Mouse (Mus musculus) heart, postnatal 4 days (tissue): ENCODE data around the gene Cox14. TPM values are rescaled to one million over a fixed set of nuclear protein-coding genes. Genes with fewer than 3 reads are reported as not detected.
"Not testable (repeated sequence)": the region's sequence is repeated elsewhere in the genome, so short reads cannot be mapped to it uniquely, and the experiment has no call there.

Source experiments
- DNase-seq: peaks from one replicate; pipeline ENCODE4 v3.0.0; 2021
- total RNA-seq, 2 experiments: library from RNA; stranded (reverse); gene quantifications; 2 replicates each; pipeline ENCODE4 v1.2.3; 2021

The Cox14 gene
- 100 to 1,000 TPM; 150 to 159 TPM for total RNA-seq

DNA sequence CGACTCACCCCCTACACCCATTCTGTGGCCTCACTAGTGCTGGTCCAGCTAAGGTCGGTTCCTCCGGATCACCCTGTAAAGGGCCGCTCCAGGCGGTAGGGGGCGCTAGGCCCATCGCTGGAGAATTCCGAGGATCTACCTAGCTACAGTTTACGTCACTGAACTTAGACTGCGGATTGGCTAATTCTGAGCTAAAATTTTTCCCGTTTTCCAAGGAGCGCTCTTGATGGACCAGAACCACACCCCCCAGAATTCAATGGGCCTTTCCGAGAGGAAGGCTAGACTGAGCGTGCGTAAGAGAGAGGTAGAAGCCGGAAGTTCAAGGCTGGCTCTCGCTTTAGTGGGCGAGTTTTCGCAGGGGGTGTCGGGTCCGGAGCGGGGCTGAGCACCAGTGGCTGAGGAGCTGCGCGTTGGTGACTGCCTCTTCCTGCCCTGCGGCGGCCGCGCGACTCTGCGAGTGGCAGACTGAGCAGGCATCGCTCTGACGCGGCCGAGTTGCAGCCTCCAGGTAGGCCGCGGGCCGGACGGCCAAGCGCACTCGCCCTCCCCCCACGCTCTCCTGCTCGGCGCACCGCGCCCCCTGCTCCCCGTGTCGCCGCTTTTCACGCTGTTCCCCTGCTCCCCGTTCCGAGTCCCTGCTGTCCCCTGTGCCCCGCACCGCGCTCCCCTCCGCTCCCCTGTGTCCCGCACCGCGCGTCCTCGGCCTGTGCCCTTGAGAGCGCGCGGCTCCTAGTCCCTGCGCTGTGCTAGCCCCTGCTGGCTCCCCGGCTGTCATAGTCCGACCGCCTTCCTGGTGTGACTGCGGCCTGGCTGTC, at the start of gene Cox14:
TSS of gene Cox14 (plus strand) at position 278 of the 815 bp plus-strand sequence.
- peak; percentile 97 for DNase-seq

DNA sequence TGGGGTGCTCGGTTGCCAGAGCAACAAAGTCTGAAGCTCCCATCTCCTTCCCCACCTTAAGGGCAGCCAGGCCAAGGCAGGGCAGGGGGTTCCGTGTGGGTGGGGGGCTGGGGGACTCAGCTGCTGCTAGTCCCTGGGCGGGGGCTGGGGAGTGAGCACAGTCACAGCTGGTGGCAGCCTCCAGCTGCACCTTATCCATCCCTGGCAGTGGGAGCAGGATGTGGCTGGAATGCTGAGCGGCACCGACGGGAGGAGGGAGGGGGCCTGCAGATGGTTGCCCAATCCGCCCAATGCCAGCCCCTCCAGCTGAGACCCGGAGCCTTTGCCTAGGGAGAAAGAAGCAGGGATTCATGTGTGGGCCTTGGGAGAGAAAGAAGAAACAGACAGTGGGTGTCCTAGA, 48.3 kb upstream of the Cox14 start:
- DNase-seq, result no peak

DNA sequence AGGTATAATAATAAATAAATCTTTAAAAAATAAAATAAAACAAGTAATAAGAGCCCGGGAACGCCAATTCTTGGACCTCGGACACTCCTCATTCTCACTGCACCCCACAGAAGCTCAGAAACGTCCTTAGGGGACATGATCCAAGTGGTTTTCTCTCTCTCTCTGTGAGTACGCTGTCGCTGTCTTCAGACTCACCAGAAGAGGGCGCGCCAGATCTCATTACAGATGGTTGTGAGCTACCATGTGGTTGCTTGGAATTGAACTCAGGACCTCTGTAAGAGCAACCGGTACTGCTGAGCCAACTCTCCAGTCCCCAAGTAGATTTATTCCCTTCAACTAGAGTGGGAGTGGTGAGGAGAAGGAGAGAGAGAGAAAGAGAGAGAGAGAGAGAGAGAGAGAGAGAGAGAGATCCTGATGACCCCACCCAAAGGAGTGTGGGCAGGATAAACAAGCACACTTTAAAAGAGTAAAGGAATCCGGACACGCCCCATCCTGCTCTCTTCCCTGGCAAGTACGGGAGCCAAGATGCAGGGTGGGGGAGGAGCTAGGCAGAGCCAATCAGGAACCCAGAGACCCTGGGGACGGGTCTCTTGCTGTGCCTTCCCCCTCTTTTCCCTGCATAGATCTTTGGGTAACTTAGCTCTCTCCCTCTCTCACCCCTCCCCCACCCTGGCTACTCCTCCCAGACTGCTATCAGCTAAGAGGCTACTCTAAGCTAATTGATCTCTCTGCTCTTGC, 47.2 kb upstream of the Cox14 start:
- DNase-seq, result peak; percentile 60

DNA sequence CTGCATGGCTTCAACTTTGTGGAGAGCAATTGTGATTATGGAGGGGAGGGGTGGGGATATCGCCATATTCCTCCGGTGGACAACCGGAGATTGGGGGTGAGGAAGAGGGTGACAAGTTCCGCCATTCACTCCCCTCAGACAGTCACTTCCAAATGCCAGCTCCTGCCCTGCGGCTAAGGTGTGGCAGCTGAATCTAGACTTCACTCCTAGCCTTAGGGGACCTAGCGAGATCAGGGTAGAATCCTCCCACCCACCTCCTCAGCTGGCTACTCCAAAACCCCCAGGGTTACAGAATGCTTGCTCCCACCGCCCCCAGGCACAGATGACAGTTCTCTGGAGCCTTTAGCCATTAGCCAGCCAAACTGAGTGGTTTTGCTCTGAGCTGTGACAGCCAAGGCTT, 46.4 kb upstream of the Cox14 start:
- DNase-seq, result no peak

DNA sequence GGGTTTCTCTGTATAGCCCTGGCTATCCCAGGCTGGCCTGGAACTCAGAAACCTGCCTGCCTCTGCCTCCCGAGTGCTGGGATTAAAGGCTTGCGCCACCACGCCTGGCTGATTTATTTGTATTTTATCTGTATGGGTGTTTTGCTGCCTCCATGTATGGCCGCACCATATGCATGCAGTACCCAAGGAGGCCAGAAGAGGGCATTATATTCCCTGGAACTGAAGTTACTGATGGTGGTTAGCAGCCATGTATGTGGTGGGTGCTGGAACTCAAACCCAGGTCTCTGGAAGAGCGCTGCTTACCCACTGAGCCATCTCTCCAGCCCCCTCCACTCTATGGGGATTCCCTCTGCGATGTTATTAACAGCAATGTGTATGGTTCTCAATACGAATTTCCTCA, 42.5 kb upstream of the Cox14 start:
- no peak for DNase-seq

DNA sequence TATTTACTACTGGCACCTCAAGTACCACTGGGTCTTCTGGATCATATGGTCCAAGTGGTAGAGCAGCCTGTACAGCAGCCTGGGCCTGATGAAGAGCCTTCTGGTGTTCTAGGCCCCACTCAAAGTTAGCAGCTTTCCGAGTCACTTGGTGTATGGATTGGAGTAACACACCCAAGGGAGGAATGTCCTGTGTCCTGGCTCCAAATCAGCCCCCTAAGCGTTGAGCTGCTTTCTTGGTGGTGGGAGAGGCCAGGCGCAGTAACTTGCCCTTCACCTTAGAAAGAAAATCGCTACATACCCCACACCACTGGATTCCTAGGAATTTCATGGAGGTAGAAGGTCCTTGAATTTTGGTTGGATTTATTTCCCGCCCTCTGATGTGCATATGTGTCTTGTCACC, 41.3 kb upstream of the Cox14 start:
- no peak for DNase-seq

DNA sequence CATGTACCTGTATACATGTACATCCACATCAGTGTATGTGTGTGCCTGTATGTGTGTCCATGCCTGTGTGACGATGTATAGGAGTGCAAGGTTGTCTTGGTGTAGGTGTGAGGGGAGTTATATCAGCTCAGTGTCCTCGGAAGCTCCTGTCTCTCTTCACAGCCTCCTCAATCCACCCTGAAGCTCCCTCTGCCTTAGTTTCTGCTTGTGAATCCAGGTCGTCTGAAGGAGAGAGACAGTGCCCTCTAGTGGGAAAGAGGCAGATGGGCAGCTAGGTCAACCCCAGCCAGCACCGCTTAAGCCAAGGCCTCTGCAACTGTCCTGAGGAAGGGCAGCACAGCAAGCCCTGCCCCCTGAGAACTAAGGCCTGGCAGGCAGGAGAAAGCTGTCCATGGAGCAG, 36.7 kb upstream of the Cox14 start:
- peak; percentile 67 for DNase-seq

DNA sequence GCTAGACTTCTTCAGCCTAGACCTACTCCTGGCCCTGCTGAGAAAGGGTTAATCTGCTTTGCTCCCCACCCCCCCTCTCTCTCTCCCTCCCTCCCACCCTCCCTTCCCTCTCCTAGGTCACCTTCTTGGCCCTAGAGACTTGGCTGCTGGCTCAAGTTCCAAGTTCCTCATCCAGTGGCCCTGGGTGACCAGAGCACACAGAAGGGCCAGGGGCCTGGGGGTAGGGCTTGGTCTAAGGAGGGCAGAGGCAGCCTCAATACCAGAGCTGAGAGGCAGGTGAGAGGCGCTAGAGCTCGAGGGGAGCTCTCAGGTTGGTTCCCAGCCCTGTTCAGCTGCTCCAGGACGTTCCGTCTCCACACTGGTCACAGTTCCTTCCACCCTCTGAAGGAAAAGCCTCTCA, 34.5 kb upstream of the Cox14 start:
- DNase-seq, result no peak

DNA sequence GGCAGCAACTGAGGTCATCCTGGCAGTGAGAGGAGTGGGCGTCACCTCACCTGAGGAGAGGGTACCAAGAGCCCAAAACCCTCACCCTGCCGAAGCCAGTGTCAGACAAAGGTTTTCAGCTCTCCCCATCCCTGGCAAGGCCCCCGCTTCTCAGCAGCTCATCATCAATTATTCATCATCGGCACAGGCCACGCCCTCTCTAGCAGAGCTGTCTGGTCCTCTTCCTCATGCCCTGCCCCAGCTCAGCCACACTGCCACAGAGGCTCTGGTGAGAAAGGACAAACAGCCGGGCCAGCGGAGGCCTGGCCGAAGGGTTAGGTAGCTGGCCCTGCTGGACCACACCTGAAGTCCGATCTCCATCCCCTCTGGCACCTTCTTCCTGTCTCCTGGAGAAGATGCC, 33.4 kb upstream of the Cox14 start:
- DNase-seq, result no peak

DNA sequence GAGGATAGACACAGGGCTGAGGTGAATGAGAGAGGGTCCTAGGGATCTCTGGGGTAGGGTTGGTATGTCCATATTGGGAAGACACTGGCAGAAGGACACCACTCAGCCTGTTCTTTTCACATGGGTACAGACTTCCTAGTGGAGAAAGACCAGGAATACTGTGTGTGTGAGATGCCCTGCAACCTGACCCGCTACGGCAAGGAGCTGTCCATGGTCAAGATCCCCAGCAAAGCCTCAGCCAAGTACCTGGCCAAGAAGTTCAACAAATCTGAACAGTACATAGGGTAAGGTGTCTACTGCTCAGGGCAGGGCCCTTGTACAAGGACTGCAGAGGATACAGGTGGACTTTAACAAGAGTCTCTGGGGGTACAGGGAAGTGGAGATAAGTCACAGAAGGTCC, 28.1 kb upstream of the Cox14 start:
- no peak for DNase-seq

DNA sequence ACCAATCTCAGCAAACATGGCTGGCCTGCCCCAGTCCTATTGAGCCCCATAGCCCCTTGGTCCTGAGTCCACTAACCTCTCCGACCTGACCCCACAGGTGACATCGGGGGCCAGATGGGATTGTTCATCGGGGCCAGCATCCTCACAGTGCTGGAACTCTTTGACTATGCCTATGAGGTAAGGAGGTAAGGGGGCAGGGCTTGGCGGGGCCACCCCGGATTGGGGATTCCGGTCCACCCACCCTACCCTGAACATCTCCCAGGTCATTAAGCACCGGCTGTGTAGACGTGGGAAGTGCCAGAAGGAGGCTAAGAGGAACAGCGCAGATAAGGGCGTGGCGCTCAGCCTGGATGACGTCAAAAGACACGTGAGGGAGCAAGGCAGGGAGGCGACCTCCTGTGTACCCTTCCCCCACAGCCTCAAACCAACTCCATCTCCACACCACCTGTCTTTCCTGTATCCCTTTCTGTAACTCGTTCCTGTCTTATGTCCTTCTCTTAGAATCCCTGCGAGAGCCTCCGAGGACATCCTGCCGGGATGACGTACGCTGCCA, 26.8 kb upstream of the Cox14 start:
- no peak for DNase-seq

DNA sequence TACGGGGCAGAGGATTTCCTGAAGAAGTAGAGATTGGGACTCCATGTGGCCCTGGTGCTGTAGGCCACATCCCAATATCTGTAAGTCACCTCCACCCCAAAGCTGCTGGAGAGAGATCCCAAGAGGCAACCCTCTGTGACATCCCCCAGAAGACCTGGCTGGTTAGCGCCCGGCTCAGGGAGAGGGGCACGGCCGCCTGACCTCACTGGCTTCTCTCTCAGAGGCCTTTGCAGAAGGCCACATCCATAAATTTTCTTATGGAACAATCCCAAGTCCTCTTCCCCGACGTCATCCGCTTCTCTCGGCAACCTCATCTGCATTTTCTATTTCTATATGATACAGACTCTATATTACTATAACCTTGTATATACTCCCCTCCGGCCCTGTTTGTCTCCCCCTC, 25.7 kb upstream of the Cox14 start:
- DNase-seq, result no peak

DNA sequence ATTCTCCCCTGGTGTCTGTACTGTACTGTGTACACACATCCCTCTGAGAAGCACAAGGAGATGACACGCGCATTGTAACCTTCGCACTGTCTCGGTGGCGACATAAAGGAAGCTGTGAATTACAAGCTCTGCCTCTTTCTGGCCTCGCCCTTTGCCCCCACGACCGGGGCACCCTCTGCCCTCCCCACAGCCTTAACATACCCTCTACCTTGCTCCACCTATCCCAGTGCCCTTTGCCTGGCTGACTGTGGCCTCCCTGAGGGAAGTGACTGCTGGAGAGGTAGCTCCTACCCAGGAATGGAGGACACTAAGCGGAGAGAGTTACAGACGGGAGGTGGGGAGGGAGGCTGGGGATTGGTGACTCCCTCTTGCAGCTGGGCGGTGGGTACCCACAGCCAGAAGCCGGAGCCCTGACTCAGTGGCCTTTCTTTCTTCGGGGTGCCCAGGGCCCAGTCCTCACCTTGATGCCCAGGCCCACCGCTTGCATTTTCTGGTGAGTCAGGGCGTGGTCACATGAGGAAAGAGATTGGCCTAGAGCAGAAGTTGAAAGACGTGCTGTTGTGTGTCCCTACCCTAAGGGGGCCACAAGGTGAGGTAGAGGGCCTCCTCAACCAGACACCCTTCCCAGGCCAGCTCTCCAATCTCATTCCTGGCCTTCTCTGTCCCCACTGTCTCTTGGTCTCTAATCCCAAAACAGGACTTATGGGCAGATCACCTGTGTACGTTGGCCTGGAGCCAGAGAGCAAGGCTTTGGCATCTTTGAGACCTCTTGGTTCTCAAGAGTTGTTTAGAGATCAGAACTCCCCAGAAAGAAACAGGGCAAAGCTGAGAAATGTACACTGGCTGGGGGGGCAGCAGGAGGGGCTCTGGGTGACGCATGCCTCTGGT, 25.0 kb upstream of the Cox14 start:
- DNase-seq, result no peak

DNA sequence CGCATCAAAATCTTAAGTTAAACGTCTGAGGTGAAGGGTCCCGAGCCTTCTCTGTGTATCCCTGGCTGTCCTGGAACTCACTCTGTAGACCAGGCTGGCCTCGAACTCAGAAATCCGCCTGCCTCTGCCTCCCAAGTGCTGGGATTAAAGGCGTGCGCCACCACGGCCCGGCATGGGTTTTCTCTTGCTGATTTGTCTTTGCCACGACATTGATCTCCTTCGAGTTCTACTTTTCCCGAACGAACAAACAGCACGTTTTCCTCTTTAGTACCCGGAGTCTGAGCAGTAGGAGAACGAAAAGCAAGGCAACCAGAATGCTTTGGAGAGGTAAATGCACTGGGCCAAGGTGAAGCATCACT, 23.8 kb upstream of the Cox14 start:
- not testable (repeated sequence) for DNase-seq

DNA sequence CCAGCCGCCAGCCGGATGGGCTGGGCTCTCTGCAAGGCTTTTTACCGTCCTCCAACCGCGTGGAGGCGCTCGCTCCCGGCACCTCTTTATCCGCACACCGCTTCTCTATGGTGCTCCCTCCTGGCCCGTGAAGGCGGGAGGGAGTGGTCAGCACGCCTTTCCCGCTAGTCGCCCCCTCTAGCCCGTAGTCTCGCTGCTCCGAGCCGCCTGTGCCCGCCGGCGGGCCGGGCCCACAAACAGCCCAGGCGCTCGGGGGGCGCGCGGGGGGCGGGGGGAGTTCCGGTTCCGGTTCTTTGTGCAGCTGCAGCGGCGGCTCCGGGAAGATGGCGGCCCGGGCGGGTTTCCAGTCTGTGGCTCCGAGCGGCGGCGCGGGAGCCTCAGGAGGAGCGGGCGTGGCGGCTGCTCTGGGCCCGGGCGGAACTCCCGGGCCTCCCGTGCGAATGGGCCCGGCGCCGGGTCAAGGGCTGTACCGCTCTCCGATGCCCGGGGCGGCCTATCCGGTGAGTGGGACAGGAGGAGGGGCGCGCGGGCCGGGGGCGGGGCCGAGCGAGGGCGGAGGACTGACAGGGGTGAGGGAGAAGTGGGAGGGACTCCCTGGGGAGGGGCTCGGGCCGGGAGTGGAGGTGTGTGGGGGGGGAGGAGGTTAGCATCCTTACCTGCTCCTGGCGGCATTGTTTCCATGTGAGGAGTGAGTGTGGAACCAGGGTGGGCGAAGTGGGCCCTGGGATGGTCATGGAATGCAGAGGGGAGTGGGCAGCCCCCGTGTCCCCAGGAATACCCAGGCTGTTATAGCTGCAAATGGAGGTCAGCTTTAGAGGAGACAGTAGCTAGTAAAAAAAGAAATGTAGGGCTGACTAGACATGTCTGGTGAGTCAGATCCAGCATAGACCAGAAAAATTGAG, 23.2 kb upstream of the Cox14 start, which contains the start of gene Smarcd1:
TSS of gene Smarcd1 (plus strand) at position 131 of the 902 bp plus-strand sequence.
- peak; percentile 97 for DNase-seq

DNA sequence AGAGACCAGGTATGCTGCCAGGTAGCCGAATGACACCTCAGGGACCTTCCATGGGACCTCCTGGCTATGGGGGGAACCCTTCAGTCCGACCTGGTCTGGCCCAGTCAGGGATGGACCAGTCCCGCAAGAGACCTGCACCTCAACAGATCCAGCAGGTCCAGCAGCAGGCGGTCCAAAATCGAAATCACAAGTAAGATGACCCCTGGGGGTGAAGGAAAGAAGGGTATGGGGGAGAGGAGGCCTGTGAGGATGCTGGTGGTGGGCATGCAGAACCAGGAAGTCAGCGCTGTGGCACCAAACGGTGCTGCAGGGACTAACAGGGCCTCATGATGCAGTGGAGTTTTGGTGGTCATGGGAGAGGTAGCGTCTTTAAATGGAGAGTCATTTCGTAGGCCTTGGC, 22.3 kb upstream of the Cox14 start:
- DNase-seq, result no peak

DNA sequence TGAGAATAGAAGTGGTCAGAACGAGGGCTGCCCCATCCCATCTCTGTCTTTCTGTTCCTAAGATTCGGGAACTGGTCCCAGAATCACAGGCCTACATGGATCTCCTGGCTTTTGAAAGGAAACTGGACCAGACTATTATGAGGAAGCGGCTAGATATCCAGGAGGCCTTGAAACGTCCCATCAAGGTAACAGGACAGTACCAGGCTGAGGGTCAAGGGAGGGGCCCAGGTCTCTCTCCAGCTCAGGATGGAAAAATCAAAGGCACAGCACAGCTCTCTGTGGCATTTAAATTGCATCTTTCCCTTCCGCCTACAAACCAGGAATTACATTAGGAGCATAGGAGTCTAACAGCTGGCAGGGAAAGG, 21.8 kb upstream of the Cox14 start:
- DNase-seq, result no peak

DNA sequence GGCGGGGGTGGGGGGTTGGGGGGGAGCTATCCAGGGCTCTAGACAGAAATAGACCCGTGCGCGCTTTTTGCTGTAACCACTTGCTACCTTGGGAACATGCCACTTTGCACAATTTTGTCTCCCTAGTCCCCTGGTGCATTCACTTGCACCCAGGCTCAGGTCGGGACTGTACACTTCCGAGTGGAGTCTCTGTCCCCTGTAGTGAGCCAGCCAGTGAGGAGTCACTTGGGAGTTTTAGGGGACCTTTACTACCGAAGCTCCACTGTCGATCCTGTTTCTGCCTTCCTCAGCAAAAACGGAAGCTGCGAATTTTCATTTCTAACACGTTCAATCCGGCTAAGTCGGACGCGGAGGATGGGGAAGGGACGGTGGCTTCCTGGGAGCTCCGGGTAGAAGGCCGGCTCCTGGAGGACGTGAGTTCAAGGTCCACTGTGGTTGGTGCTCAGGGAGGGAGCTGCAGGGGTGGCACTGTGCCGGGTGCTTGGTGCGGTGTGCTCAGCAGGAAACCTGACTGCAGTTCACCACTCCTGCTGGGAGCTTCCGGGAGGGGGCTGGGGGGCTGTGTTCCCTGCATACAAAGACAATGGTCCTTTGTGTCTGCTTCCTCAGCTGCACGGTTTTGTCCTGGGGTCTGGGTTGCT, 21.3 kb upstream of the Cox14 start:
- DNase-seq, result peak; percentile 52

DNA sequence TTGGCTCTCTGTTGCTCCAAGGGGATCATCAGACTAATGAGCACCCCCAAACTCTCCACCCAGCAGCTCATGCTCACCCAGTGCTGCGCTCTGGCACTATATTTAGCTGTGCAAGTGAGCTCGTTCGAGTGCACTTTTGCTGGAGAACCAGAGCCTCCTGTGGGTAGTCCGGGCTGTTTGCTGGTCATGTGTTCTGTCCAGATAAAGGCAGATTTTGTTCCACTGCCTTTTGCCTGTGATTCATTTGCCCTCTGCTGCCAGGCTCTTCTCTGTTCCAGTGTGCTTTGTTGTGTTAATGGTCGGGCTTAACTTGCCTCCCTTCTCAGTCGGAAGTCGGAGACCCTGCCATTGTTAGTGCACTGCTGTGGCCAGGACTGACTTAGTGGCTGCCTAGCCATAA, 20.5 kb upstream of the Cox14 start:
- peak; percentile 65 for DNase-seq

DNA sequence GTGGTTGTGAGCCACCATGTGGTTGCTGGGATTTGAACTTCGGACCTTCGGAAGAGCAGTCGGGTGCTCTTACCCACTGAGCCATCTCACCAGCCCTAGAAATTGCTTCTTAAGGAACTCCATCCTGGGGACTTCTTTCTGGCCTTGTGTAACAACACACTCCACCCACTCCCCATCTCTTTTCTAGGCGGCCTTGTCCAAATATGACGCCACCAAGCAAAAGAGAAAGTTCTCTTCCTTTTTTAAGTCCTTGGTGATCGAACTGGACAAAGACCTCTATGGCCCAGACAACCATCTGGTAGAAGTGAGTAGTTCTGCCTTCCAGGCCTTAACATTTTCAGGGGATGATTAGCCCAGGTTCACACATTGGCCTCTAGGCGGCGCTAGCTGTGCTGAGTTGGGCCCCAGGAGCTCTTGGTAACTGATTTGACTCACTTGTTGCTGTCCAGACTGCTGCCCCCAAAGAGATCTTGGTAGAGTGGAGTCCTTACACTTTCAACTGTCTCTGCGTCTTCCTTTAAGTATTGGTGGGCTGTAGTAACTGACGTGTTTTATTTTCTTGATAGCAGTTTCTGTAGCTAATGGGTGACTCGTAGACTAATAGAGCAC, 19.9 kb upstream of the Cox14 start, which contains the start of gene Gm17349:
TSS of gene Gm17349 (minus strand) at position 51 of the 609 bp plus-strand sequence.
- peak; percentile 80 for DNase-seq

DNA sequence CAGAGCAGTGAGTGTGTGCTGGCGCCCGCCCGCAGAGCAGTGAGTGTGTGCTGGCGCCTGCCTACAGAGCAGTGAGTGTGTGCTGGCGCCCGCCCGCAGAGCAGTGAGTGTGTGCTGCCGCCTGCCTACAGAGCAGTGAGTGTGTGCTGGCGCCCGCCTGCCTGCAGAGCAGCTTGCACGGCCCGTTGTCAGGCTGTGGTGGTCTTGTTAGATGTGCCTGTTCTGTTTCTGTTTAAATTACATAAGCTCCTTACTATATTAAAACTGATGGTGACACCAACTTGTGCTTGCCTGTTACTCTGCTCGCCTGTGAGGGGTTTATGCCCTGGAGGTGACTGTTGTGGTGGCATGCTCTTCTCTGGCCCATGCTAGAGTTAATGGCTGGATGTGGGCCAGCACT, 17.2 kb upstream of the Cox14 start:
- DNase-seq, result no peak
